ENCODE assay signal across 26 mouse cellular contexts in the genomic region with DNA sequence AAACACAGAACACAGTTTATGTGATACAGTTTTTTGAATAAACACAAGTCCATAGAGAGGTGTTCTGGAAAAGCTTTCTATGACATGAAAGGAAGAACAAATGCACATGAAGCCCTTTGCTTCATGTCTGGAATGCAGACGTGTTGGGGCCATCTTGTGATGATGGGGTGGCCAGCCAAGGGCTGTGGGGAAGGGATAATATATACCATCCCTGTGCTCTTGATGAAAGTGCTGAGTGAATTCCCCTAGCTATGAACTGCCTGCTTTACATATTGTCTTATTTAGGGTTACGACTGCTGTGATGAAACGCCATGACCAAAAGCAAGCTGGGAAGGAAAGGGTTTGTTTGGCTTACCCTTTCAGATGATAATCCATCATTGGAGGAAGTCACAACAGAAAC. TPM values are rescaled to one million over a fixed set of nuclear protein-coding genes. Genes with fewer than 3 reads are reported as not detected.
"Had no signal": no experiment of that assay in that cellular context is flagged by ENCODE, and none has a peak within 500 bp of the region (broad histone marks: within the 10 kb centered on the region; RNA-seq: fewer than 3 reads in every experiment).

No protein-coding gene starts in this region.

- H3K9me3 ChIP-seq: limb, embryonic 10.5 days; limb, embryonic 13.5 days; liver, embryonic 12.5 days; liver, embryonic 15.5 days; midbrain, embryonic 12.5 days; midbrain, embryonic 15.5 days; neural tube, embryonic 12.5 days; neural tube, embryonic 15.5 days had no signal

- H3K4me3 ChIP-seq: layer of hippocampus, adult 2 months; limb, embryonic 10.5 days; limb, embryonic 13.5 days; liver, embryonic 12.5 days; liver, embryonic 15.5 days; midbrain, embryonic 12.5 days; midbrain, embryonic 15.5 days; neural tube, embryonic 12.5 days; neural tube, embryonic 15.5 days had no signal

- H3K9ac ChIP-seq: limb, embryonic 13.5 days; liver, embryonic 12.5 days; liver, embryonic 15.5 days; midbrain, embryonic 12.5 days; midbrain, embryonic 15.5 days; neural tube, embryonic 12.5 days; neural tube, embryonic 15.5 days had no signal

- ATAC-seq: inflammation-experienced regulatory T-cells, adult 6 months; liver, embryonic 12.5 days; midbrain, embryonic 15.5 days had no signal

- H3K4me1 ChIP-seq: midbrain, embryonic 15.5 days; neural tube, embryonic 12.5 days; neural tube, embryonic 15.5 days had no signal

- H3K4me2 ChIP-seq: limb, embryonic 13.5 days; liver, embryonic 12.5 days; liver, embryonic 15.5 days; midbrain, embryonic 12.5 days; midbrain, embryonic 15.5 days; neural tube, embryonic 12.5 days; neural tube, embryonic 15.5 days had no signal

- H3K27ac ChIP-seq: kidney, postnatal 0 days; layer of hippocampus, adult 2 months; limb, embryonic 10.5 days; limb, embryonic 13.5 days; liver, embryonic 12.5 days; liver, embryonic 15.5 days; macrophage; midbrain, embryonic 12.5 days; midbrain, embryonic 15.5 days; neural tube, embryonic 12.5 days; neural tube, embryonic 15.5 days had no signal

- DNase-seq: kidney, adult 2 months; kidney, postnatal 25 days; layer of hippocampus, adult 9-11 months; liver; lung, postnatal 14 days; right cerebral cortex, adult 18-20 months; right cerebral cortex, postnatal 14 days; spleen, adult 18-20 months; thymus, adult 2 months; thymus, postnatal 14 days; thymus, postnatal 4 days had no signal

- H3K36me3 ChIP-seq: limb, embryonic 10.5 days; limb, embryonic 13.5 days; liver, embryonic 12.5 days; liver, embryonic 15.5 days; midbrain, embryonic 12.5 days; midbrain, embryonic 15.5 days; neural tube, embryonic 12.5 days; neural tube, embryonic 15.5 days had no signal

- H3K27me3 ChIP-seq: limb, embryonic 13.5 days; liver, embryonic 12.5 days; liver, embryonic 15.5 days; midbrain, embryonic 12.5 days; midbrain, embryonic 15.5 days; neural tube, embryonic 12.5 days; neural tube, embryonic 15.5 days had no signal

RNA-seq across cellular contexts. Expression of a gene that starts 50.1 kb away (rescaled TPM):
- polyA plus RNA-seq: inflammation-experienced regulatory T-cells, adult 6 months; kidney, adult 2 months; kidney, embryonic 14.5 days; large intestine, adult 2 months; liver, embryonic 12.5 days; liver, embryonic 15.5 days; midbrain, embryonic 12.5 days; neural tube, embryonic 12.5 days; stomach, embryonic 16.5 days had no signal
